Mouse (Mus musculus): ENCODE measurements at regions not wholly inside any gene's neighbourhood (a gene's known extent, or its start where the extent isn't known, plus 50 kb on each side); places are given as distances from the start of the nearest gene placed in this dataset.

GRCm38 (mm10) chr10:92314606-92315005 lies 407.6 kb downstream of the Nedd1 start:
- no peak overlapping the region for H3K9ac ChIP-seq (ENCODE audit: low read length)
- no peak for ATAC-seq (replicated peaks; ENCODE audit: low FRiP score)
- H3K36me3 ChIP-seq (ENCODE audit: control insufficient read depth, insufficient read depth, low read length), result no peaks in the 10 kb centered on the region
- H3K4me1 ChIP-seq (replicated peaks; ENCODE audit: control insufficient read depth, insufficient read depth, low read length), result 0 out of 2 replicates have a peak, but pooled peaks cover 3% of the 10 kb centered on the region
- 61% methylated on average over 3 of the region's 3 CpGs for WGBS
- no peaks in the 10 kb centered on the region for H3K9me3 ChIP-seq (ENCODE audit: control insufficient read depth, low read length)
- no peak overlapping the region for H3K4me2 ChIP-seq (ENCODE audit: low read depth, low read length, severe bottlenecking)
- no peak overlapping the region for H3K27ac ChIP-seq (ENCODE audit: low read depth, low read length)
- no peaks in the 10 kb centered on the region for H3K27me3 ChIP-seq (ENCODE audit: control insufficient read depth, insufficient read depth, low read length)
- DNase-seq (ENCODE audit: low spot score), result no peak
- no peak overlapping the region for H3K4me3 ChIP-seq (ENCODE audit: low read depth, low read length)

GRCm38 (mm10) chr10:92312278-92312677 lies 409.9 kb downstream of the Nedd1 start:
- no peaks in the 10 kb centered on the region for H3K27me3 ChIP-seq (ENCODE audit: control insufficient read depth, insufficient read depth, low read length)
- 0 out of 2 replicates have a peak, but pooled peaks cover 3% of the 10 kb centered on the region for H3K4me1 ChIP-seq (replicated peaks; ENCODE audit: control insufficient read depth, insufficient read depth, low read length)
- 73% methylated on average over 6 of the region's 6 CpGs for WGBS
- H3K9me3 ChIP-seq (ENCODE audit: control insufficient read depth, low read length), result no peaks in the 10 kb centered on the region
- no peaks in the 10 kb centered on the region for H3K36me3 ChIP-seq (ENCODE audit: control insufficient read depth, insufficient read depth, low read length)
- H3K4me2 ChIP-seq (ENCODE audit: low read depth, low read length, severe bottlenecking), result no peak overlapping the region
- no peak overlapping the region for H3K9ac ChIP-seq (ENCODE audit: low read length)
- no peak for ATAC-seq (replicated peaks; ENCODE audit: low FRiP score)
- DNase-seq (ENCODE audit: low spot score), result no peak
- no peak overlapping the region for H3K27ac ChIP-seq (ENCODE audit: low read depth, low read length)
- H3K4me3 ChIP-seq (ENCODE audit: low read depth, low read length), result no peak overlapping the region

GRCm38 (mm10) chr10:92308643-92309042 lies 413.6 kb downstream of the Nedd1 start:
- Histone ChIP-seq H3K4me2 (ENCODE audit: low read depth, low read length, severe bottlenecking) (no peak overlapping the region), H3K9ac (ENCODE audit: low read length) (no peak overlapping the region), H3K36me3 (ENCODE audit: control insufficient read depth, insufficient read depth, low read length) (no peaks in the 10 kb centered on the region), H3K4me3 (ENCODE audit: low read depth, low read length) (no peak overlapping the region), H3K27ac (ENCODE audit: low read depth, low read length) (no peak overlapping the region), H3K9me3 (ENCODE audit: control insufficient read depth, low read length) (no peaks in the 10 kb centered on the region), H3K4me1 (replicated peaks; ENCODE audit: control insufficient read depth, insufficient read depth, low read length) (no peaks in the 10 kb centered on the region), H3K27me3 (ENCODE audit: control insufficient read depth, insufficient read depth, low read length) (no peaks in the 10 kb centered on the region)
- ATAC-seq (replicated peaks; ENCODE audit: low FRiP score) (no peak), DNase-seq (ENCODE audit: low spot score) (no peak)
- WGBS, result 91% methylated on average over 3 of the region's 3 CpGs

GRCm38 (mm10) chr10:92307861-92308260 lies 414.4 kb downstream of the Nedd1 start:
- H3K27ac ChIP-seq (ENCODE audit: low read depth, low read length), result no peak overlapping the region
- H3K4me1 ChIP-seq (replicated peaks; ENCODE audit: control insufficient read depth, insufficient read depth, low read length), result no peaks in the 10 kb centered on the region
- ATAC-seq (replicated peaks; ENCODE audit: low FRiP score) (no peak), DNase-seq (ENCODE audit: low spot score) (no peak)
- WGBS, result 43% methylated on average over 3 of the region's 3 CpGs
- H3K27me3 ChIP-seq (ENCODE audit: control insufficient read depth, insufficient read depth, low read length), result no peaks in the 10 kb centered on the region
- H3K9me3 ChIP-seq (ENCODE audit: control insufficient read depth, low read length), result no peaks in the 10 kb centered on the region
- no peak overlapping the region for H3K4me3 ChIP-seq (ENCODE audit: low read depth, low read length)
- no peak overlapping the region for H3K4me2 ChIP-seq (ENCODE audit: low read depth, low read length, severe bottlenecking)
- no peaks in the 10 kb centered on the region for H3K36me3 ChIP-seq (ENCODE audit: control insufficient read depth, insufficient read depth, low read length)
- no peak overlapping the region for H3K9ac ChIP-seq (ENCODE audit: low read length)

- Histone ChIP-seq H3K4me2 (ENCODE audit: low read depth, low read length, severe bottlenecking) (no peak overlapping the region), H3K4me3 (ENCODE audit: low read depth, low read length) (no peak overlapping the region), H3K36me3 (ENCODE audit: control insufficient read depth, insufficient read depth, low read length) (no peaks in the 10 kb centered on the region), H3K27ac (ENCODE audit: low read depth, low read length) (no peak overlapping the region), H3K4me1 (replicated peaks; ENCODE audit: control insufficient read depth, insufficient read depth, low read length) (peaks cover 12% of the 10 kb centered on the region), H3K9me3 (ENCODE audit: control insufficient read depth, low read length) (no peaks in the 10 kb centered on the region), H3K27me3 (ENCODE audit: control insufficient read depth, insufficient read depth, low read length) (no peaks in the 10 kb centered on the region), H3K9ac (ENCODE audit: low read length) (no peak overlapping the region)
- 78% methylated on average over 13 of the region's 13 CpGs for WGBS
- DNase-seq (ENCODE audit: low spot score) (no peak), ATAC-seq (replicated peaks; ENCODE audit: low FRiP score) (no peak)
Observed at GRCm38 (mm10) chr10:92298693-92299092, 423.5 kb downstream of the Nedd1 start.

GRCm38 (mm10) chr10:92296837-92297236 lies 425.4 kb downstream of the Nedd1 start:
- Histone ChIP-seq H3K36me3 (ENCODE audit: control insufficient read depth, insufficient read depth, low read length) (no peaks in the 10 kb centered on the region), H3K9me3 (ENCODE audit: control insufficient read depth, low read length) (no peaks in the 10 kb centered on the region), H3K27me3 (ENCODE audit: control insufficient read depth, insufficient read depth, low read length) (no peaks in the 10 kb centered on the region), H3K4me3 (ENCODE audit: low read depth, low read length) (no peak overlapping the region), H3K9ac (ENCODE audit: low read length) (no peak overlapping the region), H3K4me1 (replicated peaks; ENCODE audit: control insufficient read depth, insufficient read depth, low read length) (peaks cover 12% of the 10 kb centered on the region), H3K27ac (ENCODE audit: low read depth, low read length) (no peak overlapping the region), H3K4me2 (ENCODE audit: low read depth, low read length, severe bottlenecking) (no peak overlapping the region)
- DNase-seq (ENCODE audit: low spot score) (no peak), ATAC-seq (replicated peaks; ENCODE audit: low FRiP score) (peak; percentile 44; the same call in 1 of the 2 replicates)
- 55% methylated on average over 4 of the region's 4 CpGs for WGBS

- 53% methylated on average over 9 of the region's 9 CpGs for WGBS
Observed at GRCm38 (mm10) chr10:92296303-92296702, 425.9 kb downstream of the Nedd1 start.

GRCm38 (mm10) chr10:92293261-92293660 lies 429.0 kb downstream of the Nedd1 start:
- H3K4me3 ChIP-seq (ENCODE audit: low read depth, low read length), result no peak overlapping the region

More at GRCm38 (mm10) chr10:92296303-92296702, 425.9 kb downstream of the Nedd1 start:
- no peak overlapping the region for H3K4me3 ChIP-seq (ENCODE audit: low read depth, low read length)
- H3K36me3 ChIP-seq (ENCODE audit: control insufficient read depth, insufficient read depth, low read length), result no peaks in the 10 kb centered on the region
- H3K27me3 ChIP-seq (ENCODE audit: control insufficient read depth, insufficient read depth, low read length), result no peaks in the 10 kb centered on the region
- DNase-seq (ENCODE audit: low spot score), result no peak
- H3K4me1 ChIP-seq (replicated peaks; ENCODE audit: control insufficient read depth, insufficient read depth, low read length), result peaks cover 12% of the 10 kb centered on the region
- H3K4me2 ChIP-seq (ENCODE audit: low read depth, low read length, severe bottlenecking), result no peak overlapping the region
- H3K9ac ChIP-seq (ENCODE audit: low read length), result peak overlapping the region; percentile 5; the same call in 1 of the 2 replicates
- H3K27ac ChIP-seq (ENCODE audit: low read depth, low read length), result no peak overlapping the region
- 0 out of 2 replicates have a peak, but pooled peaks have one; percentile 7 for ATAC-seq (replicated peaks; ENCODE audit: low FRiP score)
- no peaks in the 10 kb centered on the region for H3K9me3 ChIP-seq (ENCODE audit: control insufficient read depth, low read length)

GRCm38 (mm10) chr10:92289230-92289629 lies 433.0 kb downstream of the Nedd1 start:
- DNase-seq (ENCODE audit: low spot score), result no peak
- ATAC-seq (replicated peaks; ENCODE audit: low FRiP score), result no peak
- H3K4me1 ChIP-seq (replicated peaks; ENCODE audit: control insufficient read depth, insufficient read depth, low read length), result no peaks in the 10 kb centered on the region
- H3K27me3 ChIP-seq (ENCODE audit: control insufficient read depth, insufficient read depth, low read length), result no peaks in the 10 kb centered on the region
- H3K4me3 ChIP-seq (ENCODE audit: low read depth, low read length), result no peak overlapping the region
- no peaks in the 10 kb centered on the region for H3K9me3 ChIP-seq (ENCODE audit: control insufficient read depth, low read length)
- no peaks in the 10 kb centered on the region for H3K36me3 ChIP-seq (ENCODE audit: control insufficient read depth, insufficient read depth, low read length)
- H3K9ac ChIP-seq (ENCODE audit: low read length), result no peak overlapping the region
- no peak overlapping the region for H3K4me2 ChIP-seq (ENCODE audit: low read depth, low read length, severe bottlenecking)
- no peak overlapping the region for H3K27ac ChIP-seq (ENCODE audit: low read depth, low read length)
- WGBS, result 62% methylated on average over 5 of the region's 5 CpGs

More at GRCm38 (mm10) chr10:92293261-92293660, 429.0 kb downstream of the Nedd1 start:
- Histone ChIP-seq H3K36me3 (ENCODE audit: control insufficient read depth, insufficient read depth, low read length) (no peaks in the 10 kb centered on the region), H3K27me3 (ENCODE audit: control insufficient read depth, insufficient read depth, low read length) (no peaks in the 10 kb centered on the region), H3K4me1 (replicated peaks; ENCODE audit: control insufficient read depth, insufficient read depth, low read length) (peaks cover 12% of the 10 kb centered on the region), H3K27ac (ENCODE audit: low read depth, low read length) (no peak overlapping the region), H3K9ac (ENCODE audit: low read length) (no peak overlapping the region), H3K9me3 (ENCODE audit: control insufficient read depth, low read length) (no peaks in the 10 kb centered on the region), H3K4me2 (ENCODE audit: low read depth, low read length, severe bottlenecking) (no peak overlapping the region)
- DNase-seq (ENCODE audit: low spot score), result no peak
- no peak for ATAC-seq (replicated peaks; ENCODE audit: low FRiP score)
- WGBS, result 80% methylated on average over 4 of the region's 4 CpGs

All from forebrain, embryonic 11.5 days (tissue).